Mouse (Mus musculus) C2C12 (cell line): ENCODE results near the gene E030025P04Rik.

Source experiments
- CTCF ChIP-seq: IDR thresholded peaks from one replicate; pipeline ENCODE4 v1.5.1; 2011; ENCODE audit not compliant: control insufficient read depth, insufficient read depth, insufficient read length
- MAX ChIP-seq: IDR thresholded peaks from one replicate; pipeline ENCODE4 v1.6.1; 2011; ENCODE audit warnings: mild to moderate bottlenecking, control low read depth
- MYOD1 ChIP-seq: IDR thresholded peaks from one replicate; pipeline ENCODE4 v1.6.1; 2011; ENCODE audit warnings: low read depth; ENCODE audit not compliant: control insufficient read depth, insufficient read length

- no peak for TF ChIP-seq CTCF
- no peak for TF ChIP-seq MYOD1
- TF ChIP-seq MAX = no peak
Observed at GRCm38 (mm10) chr11:109126482-109126881, 17.7 kb downstream of the E030025P04Rik start.
